Mouse (Mus musculus) subcutaneous adipose tissue, adult 2 months (tissue): ENCODE measurements around the gene Lamtor3. TPM values are rescaled to one million over a fixed set of nuclear protein-coding genes. Genes with fewer than 3 reads are reported as not detected.

Experiments used
- polyA plus RNA-seq: library from polyadenylated mRNA; depleted of rRNA; stranded (reverse); fragments of >200 nt; gene quantifications from 2 replicates; pipeline ENCODE4 v1.2.3, GENCODE M21; 2012; ENCODE audit warnings: low replicate concordance; rRNA removed

Lamtor3 gene
- 35.4 and 36.5 TPM in 2 replicates for polyA plus RNA-seq

DNA sequence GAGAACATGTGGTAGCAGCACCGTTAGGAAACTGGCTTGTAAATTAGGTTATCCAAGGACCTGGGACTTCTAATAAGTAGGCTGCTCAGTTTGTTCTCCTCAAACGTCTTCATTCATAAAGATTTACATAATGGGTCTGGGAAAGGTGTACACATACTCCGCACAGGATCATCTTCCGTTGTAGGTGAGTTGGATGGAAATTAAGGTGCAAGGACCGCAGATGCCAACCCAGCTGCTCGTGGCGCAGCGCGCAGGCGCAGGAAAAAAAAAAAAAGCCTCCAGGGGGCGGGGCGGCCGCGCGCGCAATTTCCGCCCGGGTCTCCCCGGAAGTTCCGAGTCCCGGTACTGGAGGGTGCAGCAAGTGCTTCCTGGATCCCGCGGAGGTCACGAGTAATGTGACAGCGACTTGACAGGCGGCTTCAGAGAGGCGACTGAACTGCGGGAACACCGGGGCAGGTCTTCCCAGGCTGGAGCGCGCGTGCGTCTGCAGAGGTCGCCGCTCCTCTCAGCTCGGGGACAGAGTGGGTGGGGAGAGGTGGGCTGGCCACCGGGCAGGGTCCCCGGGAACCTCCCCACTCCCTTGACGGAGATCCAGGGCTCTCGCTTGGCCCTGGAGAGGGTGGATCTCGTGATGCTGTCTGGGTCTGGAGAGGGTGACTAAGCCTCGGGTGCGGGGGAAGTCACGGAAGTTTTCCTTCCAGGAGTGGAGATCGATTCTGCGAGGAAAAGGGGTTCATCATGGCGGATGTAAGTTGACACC, at the start of gene Lamtor3:
Lamtor3 (plus strand) TSS at position 335 of the 760 bp plus-strand sequence.

Other genes starting within 250 kb of the Lamtor3 start
- gene Gm21962, start 247.0 kb upstream of the Lamtor3 start, polyA plus RNA-seq, result not detected in 2 replicates
- gene H2afz, start 54.0 kb upstream of the Lamtor3 start, polyA plus RNA-seq, result 282 and 1,253 TPM in 2 replicates
- gene Dnajb14, start 50.8 kb upstream of the Lamtor3 start, polyA plus RNA-seq, result 7.4 and 8.2 TPM in 2 replicates
- 2.8 and 9.7 TPM in 2 replicates for gene Dapp1, start 63.0 kb downstream of the Lamtor3 start, polyA plus RNA-seq
- 0.06 and 3.5 TPM in 2 replicates for gene 1110002E22Rik, start 146.5 kb downstream of the Lamtor3 start, polyA plus RNA-seq
- 0.33 TPM in 1 of 2 replicates, not detected in the other for gene Gm5105, start 148.9 kb downstream of the Lamtor3 start, polyA plus RNA-seq
- gene Trmt10a, start 224.9 kb downstream of the Lamtor3 start, polyA plus RNA-seq, result 1.9 and 3.1 TPM in 2 replicates
- gene Mttp, start 226.5 kb downstream of the Lamtor3 start, polyA plus RNA-seq, result 1.6 and 2.4 TPM in 2 replicates